In genomic region chr13:45837609-45838220, GRCm38 (mm10) we compare ENCODE assay signal across 19 mouse cellular contexts.
DNase-seq lines count a peak whose midpoint lies in the region; ATAC-seq and TF ChIP-seq lines count a peak whose summit lies in the region.
"Had no signal": no experiment of that assay in that cellular context is flagged by ENCODE, and none has a peak within 500 bp of the region (broad histone marks: within the 10 kb centered on the region; RNA-seq: fewer than 3 reads in every experiment).

No protein-coding gene starts in this region.

- TF ChIP-seq POLR2A in lung, adult 2 months (IDR thresholded peaks at IDR 0.05; ENCODE audit: borderline replicate concordance, extremely low read depth, low read depth, low read length): no peak

- DNase-seq in lung, postnatal 0 days (ENCODE audit: low spot score): peak; percentile 57
- DNase-seq in lung, adult 2 months: no peak
- DNase-seq in NIH3T3 (ENCODE audit: low read depth) (peak; percentile 77), liver (no peak)
- peak; percentile 69 for DNase-seq in fibroblast of lung, adult 2 months (ENCODE audit: low read depth)
- peak; percentile 29 for DNase-seq in stomach, postnatal 0 days (ENCODE audit: low spot score)
- no peak for DNase-seq in urinary bladder, postnatal 14 days (ENCODE audit: low spot score)
- DNase-seq: cerebellum, postnatal 10 days; gastrocnemius, postnatal 10 days; heart, adult 18-20 months; heart, postnatal 4 days; lung, postnatal 14 days; thymus, adult 2 months had no signal

- no peak for TF ChIP-seq CTCF in lung, postnatal 0 days (IDR thresholded peaks at IDR 0.05)
- TF ChIP-seq CTCF in lung, adult 2 months (IDR thresholded peaks at IDR 0.05; ENCODE audit: insufficient read depth, low read length): no peak
- peak; percentile 29 for TF ChIP-seq CTCF in stomach, postnatal 0 days (IDR thresholded peaks at IDR 0.05; ENCODE audit: low read depth)

- no peaks in the 10 kb centered on the region for H3K36me3 ChIP-seq in lung, postnatal 0 days (ENCODE audit: insufficient read depth, low read length)
- peaks cover 3% of the 10 kb centered on the region; the same call in 1 of the 2 replicates for H3K36me3 ChIP-seq in stomach, postnatal 0 days (ENCODE audit: control insufficient read depth, insufficient read depth, low read length)
- H3K36me3 ChIP-seq in heart, embryonic 12.5 days: peaks cover 25% of the 10 kb centered on the region
- H3K36me3 ChIP-seq: embryonic facial prominence, embryonic 15.5 days; hindbrain, embryonic 15.5 days; midbrain, embryonic 13.5 days had no signal

- TF ChIP-seq EP300 in lung, postnatal 0 days (IDR thresholded peaks at IDR 0.05): no peak
- TF ChIP-seq EP300 in stomach, postnatal 0 days (optimal IDR thresholded peaks at IDR 0.05): no peak

- no peak overlapping the region for H3K4me2 ChIP-seq in lung, postnatal 0 days (replicated peaks; ENCODE audit: low read depth, low read length)
- H3K4me2 ChIP-seq in stomach, postnatal 0 days (replicated peaks; ENCODE audit: low read depth): no peak overlapping the region
- H3K4me2 ChIP-seq in heart, embryonic 12.5 days: no peak overlapping the region
- H3K4me2 ChIP-seq: embryonic facial prominence, embryonic 15.5 days; hindbrain, embryonic 15.5 days; limb, embryonic 15.5 days; midbrain, embryonic 13.5 days had no signal

- H3K27ac ChIP-seq in lung, postnatal 0 days (ENCODE audit: low read length): no peak overlapping the region
- H3K27ac ChIP-seq in stomach, postnatal 0 days (replicated peaks): no peak overlapping the region
- no peak overlapping the region for H3K27ac ChIP-seq in heart, embryonic 12.5 days (ENCODE audit: poor library complexity, severe bottlenecking)
- H3K27ac ChIP-seq: embryonic facial prominence, embryonic 15.5 days; hindbrain, embryonic 15.5 days; limb, embryonic 15.5 days; midbrain, embryonic 13.5 days had no signal

- no peak overlapping the region for H3K9ac ChIP-seq in lung, postnatal 0 days (replicated peaks; ENCODE audit: low read depth)
- H3K9ac ChIP-seq in stomach, postnatal 0 days (ENCODE audit: low read length): no peak overlapping the region
- no peak overlapping the region for H3K9ac ChIP-seq in heart, embryonic 12.5 days
- H3K9ac ChIP-seq: embryonic facial prominence, embryonic 15.5 days; hindbrain, embryonic 15.5 days; limb, embryonic 15.5 days; midbrain, embryonic 13.5 days had no signal

- peak; percentile 16; the same call in 1 of the 2 replicates for ATAC-seq in lung, postnatal 0 days
- peak; percentile 89 for ATAC-seq in stomach, postnatal 0 days (ENCODE audit: low FRiP score, low TSS enrichment)
- ATAC-seq in heart, embryonic 12.5 days (ENCODE audit: insufficient number of reproducible peaks, low FRiP score): no peak
- ATAC-seq: intestine, postnatal 0 days; midbrain, embryonic 13.5 days had no signal

- no peaks in the 10 kb centered on the region for H3K4me1 ChIP-seq in lung, postnatal 0 days (ENCODE audit: insufficient read depth, low read depth, low read length)
- H3K4me1 ChIP-seq in lung, adult 2 months (ENCODE audit: control insufficient read depth, insufficient read depth, low read length): no peaks in the 10 kb centered on the region; the same call in 1 of the 2 replicates
- no peaks in the 10 kb centered on the region for H3K4me1 ChIP-seq in stomach, postnatal 0 days (replicated peaks; ENCODE audit: control insufficient read depth, insufficient read depth)
- peaks cover 4% of the 10 kb centered on the region; the same call in 1 of the 2 replicates for H3K4me1 ChIP-seq in heart, embryonic 12.5 days (replicated peaks)
- H3K4me1 ChIP-seq: embryonic facial prominence, embryonic 15.5 days; midbrain, embryonic 13.5 days had no signal

- no peaks in the 10 kb centered on the region for H3K27me3 ChIP-seq in lung, postnatal 0 days (replicated peaks; ENCODE audit: insufficient read depth, low read length)
- no peaks in the 10 kb centered on the region for H3K27me3 ChIP-seq in stomach, postnatal 0 days (ENCODE audit: control insufficient read depth, insufficient read depth, low read length)
- no peaks in the 10 kb centered on the region for H3K27me3 ChIP-seq in heart, embryonic 12.5 days (replicated peaks)
- H3K27me3 ChIP-seq: embryonic facial prominence, embryonic 15.5 days; hindbrain, embryonic 15.5 days; limb, embryonic 15.5 days; midbrain, embryonic 13.5 days had no signal

- WGBS in lung, postnatal 0 days: 63% methylated on average over 8 of the region's 8 CpGs
- WGBS in lung, adult 2 months: 56% methylated on average over 8 of the region's 8 CpGs
- WGBS in stomach, postnatal 0 days: 48% methylated on average over 8 of the region's 8 CpGs
- 87% methylated on average over 8 of the region's 8 CpGs for WGBS in heart, embryonic 12.5 days

- no peak overlapping the region for H3K4me3 ChIP-seq in lung, postnatal 0 days (ENCODE audit: low read depth, low read length)
- no peak overlapping the region for H3K4me3 ChIP-seq in lung, adult 2 months (replicated peaks; ENCODE audit: extremely low read depth, low read depth, low read length)
- no peak overlapping the region for H3K4me3 ChIP-seq in stomach, postnatal 0 days (ENCODE audit: low read depth, low read length)
- no peak overlapping the region for H3K4me3 ChIP-seq in heart, embryonic 12.5 days
- H3K4me3 ChIP-seq: embryonic facial prominence, embryonic 15.5 days; hindbrain, embryonic 15.5 days; limb, embryonic 15.5 days; midbrain, embryonic 13.5 days had no signal

- no peaks in the 10 kb centered on the region for H3K9me3 ChIP-seq in lung, postnatal 0 days (ENCODE audit: low read length)
- no peaks in the 10 kb centered on the region for H3K9me3 ChIP-seq in stomach, postnatal 0 days (ENCODE audit: control insufficient read depth, low read length)
- H3K9me3 ChIP-seq in heart, embryonic 12.5 days (replicated peaks): peaks cover 10% of the 10 kb centered on the region
- H3K9me3 ChIP-seq: embryonic facial prominence, embryonic 15.5 days; hindbrain, embryonic 15.5 days; limb, embryonic 15.5 days; midbrain, embryonic 13.5 days had no signal

Comparison
In these comparisons a context has a peak if more than half of its experiments do, and no peak if none do; other contexts are left out.
1. DNase-seq: peak in lung, postnatal 0 days (single experiment), NIH3T3 (single experiment), fibroblast of lung, adult 2 months (single experiment) and stomach, postnatal 0 days (single experiment); none in lung, adult 2 months (single experiment), liver (single experiment) and urinary bladder, postnatal 14 days (single experiment).